Mouse (Mus musculus): ENCODE results near the gene Nfix.

DNA sequence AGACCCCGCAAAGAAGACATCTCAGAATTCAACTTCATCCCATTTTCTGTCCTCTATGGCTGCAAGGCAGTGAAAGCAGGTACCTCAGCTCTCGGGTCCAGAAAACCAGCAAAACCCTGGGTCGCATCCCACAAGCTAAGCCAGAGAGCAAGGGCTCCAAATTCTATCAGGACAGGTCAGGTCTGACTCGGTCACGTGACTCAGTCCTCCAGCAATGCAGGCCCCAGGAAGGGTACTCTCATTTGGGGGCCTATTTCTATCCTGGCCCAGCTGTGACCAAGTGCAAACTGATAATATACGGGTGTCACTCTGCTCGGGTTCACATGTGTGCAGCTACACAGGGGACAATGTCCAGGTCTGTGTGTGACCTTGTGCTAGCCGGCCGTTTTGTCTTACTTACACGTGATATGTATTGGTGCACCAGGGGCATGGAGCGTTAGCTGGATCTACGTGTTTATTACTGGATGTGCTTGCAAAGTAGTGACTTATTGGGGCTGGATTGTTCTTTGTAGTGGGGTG lies 7.7 kb downstream of the Nfix start:
- no peak for TF ChIP-seq MYOD1 (IDR thresholded peaks at IDR 0.05; ENCODE audit: control insufficient read depth in 1 of 3, insufficient read length in 2 of 3, low read depth in 2 of 3)
- no peak for TF ChIP-seq POLR2AphosphoS2 (IDR thresholded peaks at IDR 0.05; ENCODE audit: insufficient read length, low read depth)
- no peak for TF ChIP-seq TCF12 (IDR thresholded peaks at IDR 0.05; ENCODE audit: insufficient read depth, poor library complexity, severe bottlenecking)
- no peak for TF ChIP-seq SRF (IDR thresholded peaks at IDR 0.05; ENCODE audit: control insufficient read depth, insufficient read length, low read depth)
- TF ChIP-seq CEBPB (IDR thresholded peaks at IDR 0.05; ENCODE audit: insufficient read depth, poor library complexity, severe bottlenecking): no peak
- TF ChIP-seq POLR2A (IDR thresholded peaks at IDR 0.05; ENCODE audit: insufficient read length, low read depth): no peak
- TF ChIP-seq E2F4 (IDR thresholded peaks at IDR 0.05; ENCODE audit: insufficient read depth): no peak
- TF ChIP-seq MAX (IDR thresholded peaks at IDR 0.05; ENCODE audit: low read depth): no peak
- TF ChIP-seq TCF3 (IDR thresholded peaks at IDR 0.05; ENCODE audit: insufficient read length, low read depth): no peak

Measured in myocyte (in vitro differentiated cells).